Mouse (Mus musculus): ENCODE measurements around the gene Ntrk1.
"Not testable (repeated sequence)": the region's sequence is repeated elsewhere in the genome, so short reads cannot be mapped to it uniquely, and the experiment has no call there.

The Ntrk1 gene

DNA sequence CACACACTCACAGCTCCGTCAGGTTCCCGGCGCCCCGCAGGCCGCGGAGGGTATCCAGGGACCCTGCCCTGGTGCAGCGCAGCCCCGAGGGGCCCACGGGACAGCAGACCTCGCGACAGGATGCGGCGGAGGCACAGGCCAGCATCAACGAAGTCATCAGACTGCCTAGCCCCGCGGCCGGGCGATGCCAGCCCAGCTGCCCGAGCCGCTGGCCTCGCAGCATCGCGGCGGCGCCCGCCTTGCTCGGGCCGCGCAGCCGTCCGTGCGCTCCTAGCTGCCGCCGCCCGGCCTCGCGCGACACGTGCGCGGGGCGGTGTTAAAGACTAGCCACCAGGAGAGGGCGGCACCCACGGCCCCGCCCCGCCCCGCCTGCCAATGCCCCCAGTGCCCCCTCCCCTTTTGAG, at the start of gene Ntrk1:
Ntrk1 (minus strand) TSS at position 241 of the 404 bp plus-strand sequence.
- in situ Hi-C loops (cut with MboI; ENCODE audit: low pct_unique_long_range_greater_than_20kb in 1 of 2, low sequenced_read_pairs in 2 of 2, unreplicated experiment in 1 of 2) = loop anchor here in 1 of 2 experiments (10.0 kb wide), 1 partner anchor 160 kb away; no protein-coding TSS in a partner anchor

DNA sequence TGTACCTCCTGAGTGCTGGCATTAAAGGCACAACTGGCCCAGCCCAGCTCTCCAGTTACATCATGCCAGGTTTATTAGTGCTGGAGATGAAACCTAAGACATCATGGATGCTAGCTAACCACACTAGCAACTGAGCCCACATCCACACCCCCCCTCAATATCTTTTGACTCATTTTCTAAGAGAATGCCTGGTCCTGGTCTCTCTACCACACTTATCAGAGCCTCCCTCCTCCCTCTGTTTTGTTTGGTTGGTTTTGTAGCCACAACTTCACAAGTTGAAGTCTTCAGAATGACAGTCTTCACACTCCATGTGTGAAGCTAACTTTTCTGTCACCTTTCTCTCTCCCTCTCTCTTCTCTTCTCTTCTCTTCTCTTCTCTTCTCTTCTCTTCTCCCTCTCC, 45.9 kb upstream of the Ntrk1 start:
- in situ Hi-C loops (cut with MboI; ENCODE audit: low pct_unique_long_range_greater_than_20kb in 1 of 2, low sequenced_read_pairs in 2 of 2, unreplicated experiment in 1 of 2) = no loop called here

DNA sequence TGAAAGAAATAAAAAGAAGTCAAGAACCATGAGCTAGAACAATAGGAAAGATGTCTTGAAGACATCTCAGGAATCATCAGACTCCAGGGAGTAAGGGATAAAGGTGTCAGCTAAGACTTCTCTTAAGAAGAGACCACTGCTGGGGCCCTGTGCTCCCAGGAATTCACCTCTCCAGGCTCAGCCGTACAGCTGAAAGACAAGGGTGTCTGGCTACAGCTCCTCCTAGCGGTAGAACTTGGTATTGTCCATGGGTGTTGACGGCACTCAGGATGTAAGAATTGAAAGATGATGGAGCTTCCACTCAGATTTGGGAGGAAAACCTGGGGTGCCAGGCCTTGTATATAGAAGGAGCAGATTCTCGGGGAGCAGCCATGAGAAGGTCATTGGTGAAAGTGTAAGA, 43.7 kb upstream of the Ntrk1 start:
- in situ Hi-C loops (cut with MboI; ENCODE audit: low pct_unique_long_range_greater_than_20kb in 1 of 2, low sequenced_read_pairs in 2 of 2, unreplicated experiment in 1 of 2) = no loop called here

DNA sequence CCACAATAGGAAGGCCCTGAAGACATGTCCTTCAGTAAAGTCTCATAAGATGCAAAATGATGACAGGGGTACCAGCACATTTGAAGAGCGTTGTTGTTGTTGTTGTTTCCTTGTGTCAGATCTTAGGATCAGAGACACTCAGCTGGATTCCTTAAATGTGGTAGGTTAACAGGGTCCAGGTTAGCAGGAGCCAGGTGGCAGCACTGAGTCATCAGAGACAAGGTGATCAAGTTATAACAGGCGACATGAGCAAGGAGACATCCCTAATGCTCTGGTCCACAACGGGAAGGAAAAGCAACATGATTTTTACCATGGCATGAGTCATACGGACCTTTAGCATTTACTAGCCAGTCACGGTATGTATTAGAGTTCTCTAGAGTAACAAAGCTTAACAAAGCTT, 38.5 kb upstream of the Ntrk1 start:
- in situ Hi-C loops (cut with MboI; ENCODE audit: low pct_unique_long_range_greater_than_20kb in 1 of 2, low sequenced_read_pairs in 2 of 2, unreplicated experiment in 1 of 2) = no loop called here

DNA sequence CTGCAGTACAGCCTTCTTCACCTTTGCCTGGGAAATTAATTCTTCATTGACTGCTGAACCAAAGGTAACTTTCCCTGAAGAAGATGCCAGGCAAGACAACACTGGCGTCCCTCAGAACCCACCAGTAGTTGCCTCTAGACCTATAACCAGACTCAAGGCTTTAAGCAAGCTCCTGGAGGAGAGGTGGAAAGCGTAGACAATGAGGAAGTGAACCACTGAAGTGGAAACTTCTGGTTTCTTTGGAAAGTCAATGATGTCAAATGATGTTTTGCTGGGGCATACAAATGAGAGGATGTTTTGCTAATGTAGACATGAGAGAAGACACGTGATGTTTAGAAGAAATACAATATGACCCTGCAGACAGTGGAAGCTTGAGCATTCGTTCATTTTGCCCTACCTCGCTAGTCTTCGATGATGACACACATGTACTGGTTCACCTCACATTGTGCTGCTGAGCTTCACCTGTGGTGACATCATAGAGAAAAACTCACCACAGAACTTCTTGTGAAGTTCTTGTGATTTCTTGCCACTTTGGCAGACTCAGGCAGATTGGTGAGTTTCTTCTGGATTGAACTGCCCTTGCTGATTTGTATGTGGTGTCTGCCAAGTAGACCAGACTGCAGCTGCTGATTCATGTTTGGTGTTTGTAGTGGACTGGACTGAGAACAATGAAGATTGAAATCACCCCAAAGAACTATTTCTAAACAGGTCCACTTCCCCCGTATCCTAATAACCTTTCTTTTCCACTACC, 37.3 kb upstream of the Ntrk1 start:
- in situ Hi-C loops (cut with MboI; ENCODE audit: low pct_unique_long_range_greater_than_20kb in 1 of 2, low sequenced_read_pairs in 2 of 2, unreplicated experiment in 1 of 2) = no loop called here

DNA sequence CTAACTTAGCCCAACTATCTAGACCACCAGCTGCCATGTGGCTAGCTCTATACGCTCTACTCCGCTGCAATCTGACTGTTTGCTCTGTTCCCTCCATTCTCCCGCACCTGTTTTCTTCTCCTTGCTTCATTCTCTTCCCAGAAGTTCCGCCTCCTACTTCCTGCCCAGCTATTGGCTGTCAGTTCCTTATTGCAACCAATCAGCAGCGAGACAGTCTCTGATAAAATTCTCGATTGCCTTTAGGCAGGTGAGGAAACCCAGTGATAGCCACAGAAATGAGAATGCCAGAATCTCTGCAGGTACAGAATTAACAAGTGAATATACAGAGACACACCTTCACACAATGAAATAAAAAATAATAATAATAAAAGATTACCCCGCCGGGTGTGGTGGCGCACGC, 34.1 kb upstream of the Ntrk1 start:
- in situ Hi-C loops (cut with MboI; ENCODE audit: low pct_unique_long_range_greater_than_20kb in 1 of 2, low sequenced_read_pairs in 2 of 2, unreplicated experiment in 1 of 2) = no loop called here

DNA sequence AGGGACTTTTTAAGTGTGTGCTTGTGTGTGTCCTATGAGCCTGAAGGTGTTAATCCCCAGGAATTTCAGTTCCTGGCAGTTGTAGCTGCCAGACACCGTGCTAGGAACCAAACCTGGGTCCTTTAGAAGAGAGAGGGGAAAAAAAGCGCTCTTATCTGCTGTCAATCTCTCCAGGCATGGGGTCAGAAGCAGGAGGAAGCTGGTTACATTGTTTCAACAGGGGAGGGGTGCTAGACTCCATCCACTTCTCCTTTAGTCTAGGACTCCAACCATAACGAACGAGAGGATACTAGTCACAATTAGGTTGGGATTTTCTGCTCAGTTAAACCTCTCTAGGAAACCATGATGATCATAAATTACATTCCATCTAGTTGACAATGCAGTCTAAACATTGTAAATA, 33.5 kb upstream of the Ntrk1 start:
- in situ Hi-C loops (cut with MboI; ENCODE audit: low pct_unique_long_range_greater_than_20kb in 1 of 2, low sequenced_read_pairs in 2 of 2, unreplicated experiment in 1 of 2) = no loop called here

DNA sequence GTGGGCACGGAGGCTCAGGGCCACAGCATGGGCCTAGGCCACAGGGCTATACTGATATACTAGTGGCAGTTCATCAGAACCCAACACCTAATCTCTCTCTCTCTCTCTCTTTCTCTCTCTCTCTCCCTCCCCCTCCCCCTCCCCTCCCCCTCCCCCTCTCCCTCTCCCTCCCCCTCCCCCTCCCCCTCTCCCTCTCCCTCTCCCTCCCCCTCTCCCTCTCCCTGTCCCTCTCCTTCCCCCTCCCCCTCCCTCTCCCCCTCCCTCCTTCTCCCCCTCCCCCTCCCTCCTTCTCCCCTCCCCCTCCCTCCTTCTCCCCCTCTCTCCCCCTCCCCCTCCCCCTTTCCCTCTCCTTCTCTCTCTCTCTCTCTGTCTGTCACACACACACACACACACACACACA, 29.2 kb upstream of the Ntrk1 start, which contains the start of gene Pear1:
Pear1 (minus strand) TSS at position 101 of the 400 bp plus-strand sequence.
- in situ Hi-C loops (cut with MboI; ENCODE audit: low pct_unique_long_range_greater_than_20kb in 1 of 2, low sequenced_read_pairs in 2 of 2, unreplicated experiment in 1 of 2) = not testable (repeated sequence)

DNA sequence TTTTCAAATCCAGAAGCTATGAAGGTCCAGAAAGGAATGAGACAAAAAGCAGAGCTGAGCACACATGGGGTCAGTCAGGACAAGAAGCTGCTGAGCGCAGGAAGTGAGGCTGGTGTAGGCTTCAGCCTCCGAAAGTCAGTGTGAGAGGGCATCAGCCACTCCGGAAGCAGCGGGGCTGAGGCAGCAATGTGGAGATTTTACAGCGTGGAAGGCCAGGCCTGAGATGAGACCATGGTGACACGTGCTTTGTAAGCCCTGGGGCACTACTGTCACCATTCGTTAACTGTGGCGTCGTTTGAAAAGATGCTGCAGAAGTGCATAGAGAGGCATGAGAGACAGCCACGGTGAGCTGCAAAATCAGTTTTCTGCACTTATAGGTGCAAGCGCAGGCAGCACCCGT, 23.3 kb upstream of the Ntrk1 start:
- in situ Hi-C loops (cut with MboI; ENCODE audit: low pct_unique_long_range_greater_than_20kb in 1 of 2, low sequenced_read_pairs in 2 of 2, unreplicated experiment in 1 of 2) = no loop called here

DNA sequence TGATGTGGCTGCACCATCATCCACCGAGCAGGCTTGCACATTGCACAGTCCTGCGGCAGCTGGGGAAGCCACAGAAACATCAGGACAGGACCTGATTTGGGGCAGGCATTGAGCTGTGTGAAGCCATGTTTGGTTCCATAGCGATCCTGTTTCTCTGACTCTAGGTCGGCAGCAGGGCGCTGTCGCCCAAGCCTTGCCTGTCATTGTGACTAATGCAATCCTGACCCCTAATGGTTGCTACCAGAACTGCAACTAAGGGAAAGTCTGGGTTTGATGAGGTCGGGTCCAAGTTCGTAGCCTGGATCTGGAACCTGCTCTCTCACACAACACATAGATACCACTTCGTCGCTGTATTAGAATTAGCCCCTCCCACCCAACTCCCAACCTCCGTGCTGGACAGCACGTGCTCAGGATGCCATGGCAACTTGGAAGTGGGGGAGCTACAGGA, 21.7 kb upstream of the Ntrk1 start:
- in situ Hi-C loops (cut with MboI; ENCODE audit: low pct_unique_long_range_greater_than_20kb in 1 of 2, low sequenced_read_pairs in 2 of 2, unreplicated experiment in 1 of 2) = no loop called here

DNA sequence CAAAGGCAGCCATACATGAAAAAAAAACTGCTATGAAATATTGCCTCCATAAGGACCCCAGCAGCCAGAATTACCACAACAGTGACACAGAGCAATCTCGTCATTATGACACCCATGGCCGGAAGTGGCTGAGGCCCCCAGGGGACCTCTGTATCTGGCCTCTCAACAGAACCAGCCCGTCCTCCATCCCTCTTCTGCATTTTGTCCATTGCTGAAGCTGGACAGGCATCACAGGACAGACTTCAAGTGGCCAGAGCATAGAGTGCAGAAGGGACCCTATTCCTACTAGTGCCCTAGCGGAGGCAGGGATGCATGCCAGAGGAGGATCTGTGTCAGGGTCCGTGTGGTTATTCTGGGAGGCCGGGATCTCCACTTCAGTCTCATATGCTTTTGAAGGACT, 21.2 kb upstream of the Ntrk1 start:
- in situ Hi-C loops (cut with MboI; ENCODE audit: low pct_unique_long_range_greater_than_20kb in 1 of 2, low sequenced_read_pairs in 2 of 2, unreplicated experiment in 1 of 2) = no loop called here

DNA sequence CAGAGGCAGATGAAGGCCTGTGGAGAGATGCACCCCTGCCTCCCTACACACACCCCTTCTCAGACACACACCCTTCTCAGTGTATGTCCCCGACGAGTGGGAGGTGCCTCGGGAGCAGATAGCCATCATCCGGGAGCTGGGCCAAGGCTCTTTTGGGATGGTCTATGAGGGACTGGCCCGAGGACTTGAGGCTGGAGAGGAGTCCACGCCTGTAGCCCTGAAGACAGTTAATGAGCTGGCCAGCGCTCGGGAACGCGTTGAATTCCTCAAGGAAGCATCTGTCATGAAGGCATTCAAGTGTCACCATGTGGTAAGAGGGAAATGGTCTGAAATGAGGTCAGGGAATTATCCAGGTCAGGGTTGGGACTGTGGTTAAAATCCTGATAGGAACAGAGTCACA, 17.9 kb upstream of the Ntrk1 start:
- in situ Hi-C loops (cut with MboI; ENCODE audit: low pct_unique_long_range_greater_than_20kb in 1 of 2, low sequenced_read_pairs in 2 of 2, unreplicated experiment in 1 of 2) = no loop called here

DNA sequence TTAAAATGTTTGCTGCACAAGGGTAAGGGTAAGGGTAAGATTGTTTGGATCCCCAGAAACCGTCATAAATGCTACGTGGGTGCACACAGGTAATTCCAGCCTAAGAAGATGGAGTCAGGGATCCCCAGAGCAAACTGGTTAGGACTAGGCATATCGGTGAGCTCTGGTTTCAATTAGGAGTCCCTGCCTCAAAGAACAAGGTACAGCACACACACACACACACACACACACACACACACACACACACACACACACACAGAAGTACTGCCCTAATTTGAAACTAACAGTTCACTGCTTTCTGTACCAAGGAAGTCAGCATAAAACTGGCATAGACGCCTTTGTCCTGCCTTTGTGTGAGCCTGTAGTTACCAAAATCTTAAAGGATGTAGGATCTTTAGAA, 17.5 kb upstream of the Ntrk1 start:
- in situ Hi-C loops (cut with MboI; ENCODE audit: low pct_unique_long_range_greater_than_20kb in 1 of 2, low sequenced_read_pairs in 2 of 2, unreplicated experiment in 1 of 2) = no loop called here

DNA sequence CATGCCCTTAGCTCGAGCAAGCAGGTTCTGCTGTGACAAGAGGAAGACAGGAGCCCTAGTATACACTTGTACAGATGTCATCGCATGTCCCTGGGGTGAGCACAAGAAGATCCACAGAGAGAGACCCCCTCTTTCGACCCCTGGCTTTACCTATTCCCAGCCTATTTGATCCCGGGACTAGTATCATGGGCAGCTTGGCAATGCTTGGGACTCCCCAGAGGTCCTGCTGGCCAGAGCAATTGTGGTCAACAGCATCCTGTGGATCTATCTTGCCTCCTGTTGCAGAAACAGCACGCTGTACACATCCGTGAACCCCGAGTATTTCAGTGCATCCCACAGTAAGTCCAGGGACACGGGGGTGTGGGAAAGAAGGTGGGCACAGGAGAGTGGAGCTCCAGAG, 16.3 kb upstream of the Ntrk1 start:
- in situ Hi-C loops (cut with MboI; ENCODE audit: low pct_unique_long_range_greater_than_20kb in 1 of 2, low sequenced_read_pairs in 2 of 2, unreplicated experiment in 1 of 2) = no loop called here

DNA sequence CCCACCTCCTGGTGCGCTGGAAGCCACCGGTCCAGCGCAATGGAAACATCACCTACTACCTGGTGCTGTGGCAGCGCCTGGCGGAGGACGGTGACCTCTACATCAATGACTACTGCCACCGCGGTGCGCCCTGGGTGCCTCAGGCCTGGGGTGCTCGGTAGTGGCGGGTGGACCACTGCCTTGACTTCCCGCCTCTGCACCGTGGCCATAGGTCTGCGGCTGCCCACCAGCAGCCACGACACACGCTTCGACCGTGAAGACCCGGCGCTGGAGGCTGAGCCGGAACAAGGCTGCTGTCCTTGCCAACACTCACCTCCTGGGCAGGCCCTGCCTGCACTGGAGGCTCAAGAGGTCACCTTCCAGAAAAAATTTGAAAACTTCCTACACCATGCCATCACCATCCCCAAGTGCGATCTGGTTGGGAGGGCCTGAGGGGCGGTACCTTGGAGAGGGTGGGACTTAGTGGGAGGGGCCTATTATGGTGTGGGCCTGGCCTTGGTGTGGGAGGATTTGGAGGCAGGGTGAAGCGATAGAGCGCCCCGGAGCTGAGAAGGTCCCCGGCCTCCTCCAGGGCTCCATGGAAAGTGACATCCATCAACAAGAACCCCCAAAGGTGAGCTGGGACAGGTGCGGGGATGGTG, 14.5 kb upstream of the Ntrk1 start:
- in situ Hi-C loops (cut with MboI; ENCODE audit: low pct_unique_long_range_greater_than_20kb in 1 of 2, low sequenced_read_pairs in 2 of 2, unreplicated experiment in 1 of 2) = no loop called here

DNA sequence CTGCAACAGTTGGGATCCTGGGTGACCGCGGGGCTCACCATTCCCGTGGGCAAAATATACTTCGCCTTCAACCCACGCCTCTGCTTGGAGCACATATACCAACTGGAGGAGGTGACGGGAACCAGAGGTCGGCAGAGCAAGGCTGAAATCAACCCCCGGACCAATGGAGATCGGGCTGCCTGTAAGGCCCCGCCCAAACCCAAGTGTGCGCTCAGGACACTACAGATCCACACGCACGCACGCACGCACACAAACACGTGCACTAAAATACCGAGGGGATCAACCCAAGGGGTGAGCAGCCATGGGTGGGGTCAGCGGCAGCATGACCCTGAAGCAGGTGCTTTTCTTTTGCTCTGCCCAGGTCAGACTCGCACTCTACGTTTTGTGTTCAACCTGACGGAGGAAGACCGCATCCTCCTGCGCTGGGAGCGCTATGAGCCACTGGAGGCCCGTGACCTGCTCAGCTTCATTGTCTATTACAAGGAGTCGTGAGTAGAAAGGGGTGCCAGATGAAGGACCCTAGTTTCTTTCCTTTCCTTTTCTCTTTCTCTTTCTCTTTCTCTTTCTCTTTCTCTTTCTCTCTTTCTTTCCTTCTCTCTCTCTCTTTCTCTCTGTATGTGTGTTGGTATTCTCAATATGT, 9.2 kb upstream of the Ntrk1 start:
- in situ Hi-C loops (cut with MboI; ENCODE audit: low pct_unique_long_range_greater_than_20kb in 1 of 2, low sequenced_read_pairs in 2 of 2, unreplicated experiment in 1 of 2) = no loop called here

DNA sequence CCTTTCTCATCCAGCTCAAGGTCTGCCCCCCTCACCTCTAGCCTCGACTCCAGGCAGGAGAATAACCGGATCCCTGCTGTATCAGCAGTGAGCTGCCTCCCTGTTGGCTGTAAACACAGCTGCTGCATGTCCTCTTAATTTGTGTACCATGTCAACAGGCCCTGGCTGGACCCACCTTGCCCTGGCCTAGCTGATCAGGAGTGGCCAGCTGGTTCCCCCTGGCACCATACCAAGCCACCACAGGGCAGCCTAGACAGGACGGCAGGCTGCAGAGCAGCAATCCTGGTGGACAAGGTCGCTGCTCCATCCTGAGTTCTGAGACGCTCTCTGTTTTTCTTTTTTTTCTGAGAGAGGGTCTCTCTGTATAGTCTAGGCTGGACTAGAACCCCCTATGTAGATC, 6.7 kb upstream of the Ntrk1 start:
- in situ Hi-C loops (cut with MboI; ENCODE audit: low pct_unique_long_range_greater_than_20kb in 1 of 2, low sequenced_read_pairs in 2 of 2, unreplicated experiment in 1 of 2) = no loop called here

DNA sequence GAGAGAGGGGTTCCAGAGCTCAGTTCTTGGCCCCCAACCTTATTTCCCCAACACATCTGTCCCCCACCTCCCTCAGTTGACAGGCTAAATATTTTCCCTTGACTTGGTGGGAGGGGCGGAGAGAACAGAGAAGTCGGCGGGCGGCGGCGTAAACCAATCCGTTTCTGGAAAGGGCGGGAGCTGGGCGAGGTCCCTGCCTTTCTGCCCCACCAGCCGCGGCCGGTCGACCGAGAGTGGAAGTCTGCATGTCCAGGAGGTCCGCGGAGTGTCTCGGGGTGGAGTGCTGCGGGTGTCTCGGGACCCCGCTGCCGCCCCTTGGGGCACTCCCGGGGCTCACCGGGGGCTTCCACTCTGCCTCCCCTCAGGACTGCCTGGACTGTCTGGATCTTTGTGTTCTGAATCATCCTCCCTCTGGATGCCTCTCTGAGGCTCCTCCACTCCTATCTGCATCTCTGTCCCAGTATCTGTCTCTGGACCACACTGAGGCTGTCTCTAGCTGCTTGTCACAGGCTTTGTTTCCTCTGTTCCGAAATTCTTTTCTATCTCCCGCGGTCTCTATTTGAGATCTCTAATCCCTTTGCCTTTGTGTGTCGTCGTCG, 1.9 kb upstream of the Ntrk1 start, which contains the start of gene Insrr:
Insrr (plus strand) TSS at position 216 of the 599 bp plus-strand sequence.
- in situ Hi-C loops (cut with MboI; ENCODE audit: low pct_unique_long_range_greater_than_20kb in 1 of 2, low sequenced_read_pairs in 2 of 2, unreplicated experiment in 1 of 2) = loop anchor here in 1 of 2 experiments (10.0 kb wide), 1 partner anchor 158 kb away; no protein-coding TSS in a partner anchor

All from mouse embryonic stem cell (cell line).